Mouse (Mus musculus) skeletal muscle tissue, adult 2 months (tissue): ENCODE measurements at regions not wholly inside any gene's neighbourhood (a gene's known extent, or its start where the extent isn't known, plus 50 kb on each side); places are given as distances from the start of the nearest gene placed in this dataset.

ENCODE experiments used
- DNase-seq: peaks from one replicate; pipeline ENCODE4 v3.0.0-alpha.2; 2012; ENCODE audit warnings: low read depth, low spot score

GRCm38 (mm10) chr14:14596057-14596809 is 105.8 kb upstream of the Slc4a7 start:
- DNase-seq: no peak

GRCm38 (mm10) chr14:14599586-14599985 is 102.5 kb upstream of the Slc4a7 start:
- peak; percentile 12 for DNase-seq

DNA sequence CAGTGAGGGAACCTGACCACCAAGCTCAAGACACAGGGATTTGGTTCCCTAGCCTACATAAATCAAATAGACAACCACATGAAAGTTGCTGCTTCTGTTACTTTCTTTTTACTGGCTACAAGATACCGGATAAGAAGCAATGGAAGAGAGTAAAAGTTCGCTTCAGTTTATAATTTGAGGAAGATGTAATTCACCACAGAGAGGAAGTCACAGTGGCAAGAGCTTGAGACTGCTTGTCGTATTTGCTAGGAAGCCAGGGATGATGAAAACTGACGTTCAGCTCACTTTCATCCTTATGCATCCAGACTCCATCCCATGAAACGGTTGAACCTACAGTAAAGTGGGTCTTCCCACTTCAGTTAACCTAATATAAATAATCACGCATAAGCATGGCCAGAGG is 102.1 kb upstream of the Slc4a7 start:
- no peak for DNase-seq

DNA sequence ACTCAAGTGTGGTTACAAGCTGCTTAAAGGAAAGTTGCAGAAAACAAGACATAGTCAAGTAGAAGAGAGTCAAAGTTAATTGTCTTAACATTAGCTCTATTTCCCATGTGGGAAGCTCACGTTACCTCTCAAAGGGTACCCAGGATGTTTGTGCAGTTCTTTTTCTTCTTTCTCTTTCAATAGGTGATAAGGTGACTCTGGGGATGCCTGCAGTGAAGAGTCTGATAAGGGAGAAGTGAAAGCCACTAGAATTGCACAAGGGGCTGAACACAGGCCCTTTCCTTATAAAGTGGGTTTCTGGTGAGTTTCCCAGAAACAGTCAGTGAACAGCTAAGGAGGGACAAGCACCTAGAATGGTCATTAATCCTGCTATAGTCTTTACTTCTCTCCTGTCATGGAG is 98.6 kb upstream of the Slc4a7 start:
- DNase-seq: no peak

DNA sequence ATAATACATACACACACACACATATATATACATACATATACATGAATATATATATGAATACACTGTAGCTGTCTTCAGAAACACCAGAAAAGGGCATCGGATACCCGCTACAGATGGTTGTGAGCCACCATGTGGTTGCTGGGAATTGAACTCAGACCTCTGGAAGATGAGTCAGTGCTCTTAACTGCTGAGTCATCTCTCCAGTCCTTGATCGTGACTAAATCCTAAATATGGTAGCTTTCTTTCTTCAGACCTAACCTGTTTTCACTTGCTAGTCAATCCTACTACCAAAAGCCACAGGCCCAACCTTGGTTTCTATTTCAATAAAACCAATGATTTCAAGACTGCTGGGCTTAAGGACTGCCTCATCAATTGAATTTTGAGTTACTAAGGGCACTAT is 95.0 kb upstream of the Slc4a7 start:
- DNase-seq: no peak

DNA sequence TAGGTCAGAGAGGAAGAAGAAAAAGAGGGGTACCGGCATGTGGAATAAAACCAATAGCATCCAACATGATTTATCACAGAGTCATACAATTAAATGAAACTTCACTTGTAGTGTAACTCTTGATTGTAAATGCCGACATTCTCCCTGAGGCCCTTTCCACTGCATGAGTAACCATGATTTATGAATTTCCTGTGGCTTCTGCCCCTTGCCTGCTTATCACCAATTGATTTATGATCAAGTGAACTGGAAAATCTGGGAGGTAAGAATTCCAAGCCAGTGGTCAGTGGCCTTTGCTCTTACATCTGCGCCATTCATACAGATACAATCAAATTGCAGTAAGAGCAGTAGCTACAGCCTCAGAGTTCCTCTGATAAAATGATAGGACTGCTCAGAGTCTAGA is 89.8 kb upstream of the Slc4a7 start:
- DNase-seq: no peak

- DNase-seq: no peak
These were observed 81.8 kb upstream of the Slc4a7 start for GRCm38 (mm10) chr14:14620316-14620715.

DNA sequence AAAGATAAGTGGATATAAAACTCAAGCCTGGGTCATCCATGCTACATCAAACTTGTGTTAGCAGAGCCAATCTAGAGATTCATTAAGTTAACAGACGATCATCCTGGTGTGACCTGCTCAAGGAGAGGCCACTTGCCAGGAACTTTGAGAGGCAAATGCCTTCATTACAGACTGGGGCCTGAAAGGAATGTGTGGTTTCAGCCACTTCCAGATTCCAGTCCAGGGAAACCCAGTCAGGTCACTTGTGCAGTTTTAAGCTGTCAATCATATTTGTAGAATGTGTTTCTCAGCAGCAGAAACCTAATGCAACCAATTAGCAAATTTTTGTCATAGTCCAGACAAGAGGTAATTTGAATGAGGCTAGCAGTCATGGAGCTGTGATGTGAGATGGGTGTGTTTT is 73.4 kb upstream of the Slc4a7 start:
- DNase-seq: no peak

DNA sequence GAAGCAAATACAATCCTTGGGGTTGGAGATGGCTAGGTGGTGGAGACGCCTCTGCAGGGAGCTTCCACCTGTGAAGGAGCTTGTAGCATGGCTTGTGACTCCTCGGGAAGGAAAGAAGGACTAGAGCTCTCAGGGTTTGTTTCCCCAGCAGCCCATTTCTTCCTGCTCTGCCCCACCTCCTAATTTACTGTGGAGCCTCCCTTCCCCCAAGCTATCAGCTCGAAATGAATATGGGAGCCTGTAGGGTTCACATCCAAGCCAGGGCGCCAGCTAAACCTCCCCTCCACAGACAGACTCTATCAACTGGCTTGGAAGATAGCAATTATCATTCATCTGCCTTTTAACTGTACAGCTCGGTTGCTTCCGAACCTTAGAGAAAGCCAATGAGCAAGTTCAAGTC is 70.3 kb upstream of the Slc4a7 start:
- no peak for DNase-seq

GRCm38 (mm10) chr14:14632471-14632870 is 69.6 kb upstream of the Slc4a7 start:
- no peak for DNase-seq

GRCm38 (mm10) chr14:14632951-14633931 is 68.8 kb upstream of the Slc4a7 start:
- peak; percentile 32 for DNase-seq

- no peak for DNase-seq
These were observed 68.1 kb upstream of the Slc4a7 start for GRCm38 (mm10) chr14:14634021-14634420.

DNA sequence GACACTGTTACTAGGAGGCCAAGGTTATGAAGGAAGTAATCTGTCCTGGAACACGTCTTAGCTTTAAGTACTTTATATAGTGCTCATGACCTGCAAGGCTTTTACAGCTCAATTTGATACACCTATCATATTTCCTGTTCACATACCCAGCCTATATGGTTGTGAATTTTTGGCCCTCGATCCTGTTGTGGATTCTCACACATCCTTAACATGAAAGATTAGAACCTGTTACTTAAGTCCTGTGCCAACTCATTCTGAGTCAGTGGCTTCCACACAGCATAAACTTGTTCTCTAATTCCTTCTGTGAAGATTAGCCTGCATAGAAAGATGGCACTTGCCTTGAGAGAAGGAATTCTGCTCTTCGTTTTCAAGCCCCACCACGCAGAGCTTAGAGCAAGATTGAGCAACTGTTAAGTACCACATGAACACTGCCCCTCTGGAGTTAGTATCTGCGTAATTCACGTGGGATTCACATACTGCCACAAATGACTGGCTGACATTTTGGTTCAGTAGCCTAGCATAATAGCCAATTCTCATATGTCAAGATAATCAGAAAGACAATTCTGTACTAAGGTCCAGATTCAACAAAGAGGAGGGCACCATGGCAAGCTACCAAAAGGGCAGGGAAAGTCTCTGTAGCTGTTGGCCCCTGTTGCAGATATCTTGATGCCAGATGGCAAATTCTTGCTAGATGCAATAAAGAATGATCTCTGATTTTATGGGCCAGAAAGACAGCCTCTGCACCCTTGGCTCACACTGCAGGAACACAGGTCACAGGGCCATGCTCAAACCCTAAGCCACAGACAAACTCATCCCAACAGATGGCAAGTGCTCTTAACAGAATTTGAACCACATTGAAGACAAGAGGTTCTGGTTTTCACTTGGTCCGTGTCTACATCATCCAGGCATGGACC is 62.7 kb upstream of the Slc4a7 start:
- no peak for DNase-seq

DNA sequence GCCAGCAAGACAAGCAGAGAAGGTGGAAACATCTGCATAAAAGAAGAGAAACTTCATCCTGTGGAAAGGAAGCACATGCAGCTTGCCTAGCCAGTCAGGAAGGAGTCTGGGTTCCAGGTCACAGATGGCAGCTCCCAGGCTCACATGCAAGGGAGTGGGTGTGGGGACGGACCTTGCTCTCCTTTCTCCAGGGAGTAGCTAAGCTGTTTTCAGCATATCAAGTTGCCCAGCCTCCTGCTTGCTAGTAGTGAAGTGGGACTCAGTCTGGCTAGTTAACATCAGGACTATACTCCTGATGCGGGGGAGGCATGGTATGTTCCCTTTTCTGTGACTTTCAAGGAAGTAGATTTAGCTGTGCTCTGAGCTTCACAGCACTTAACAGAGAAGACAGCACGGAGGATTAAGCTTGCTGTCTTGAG is 62.0 kb upstream of the Slc4a7 start:
- DNase-seq: peak; percentile 17

- DNase-seq: no peak
These were observed 61.5 kb upstream of the Slc4a7 start for GRCm38 (mm10) chr14:14640557-14640956.

DNA sequence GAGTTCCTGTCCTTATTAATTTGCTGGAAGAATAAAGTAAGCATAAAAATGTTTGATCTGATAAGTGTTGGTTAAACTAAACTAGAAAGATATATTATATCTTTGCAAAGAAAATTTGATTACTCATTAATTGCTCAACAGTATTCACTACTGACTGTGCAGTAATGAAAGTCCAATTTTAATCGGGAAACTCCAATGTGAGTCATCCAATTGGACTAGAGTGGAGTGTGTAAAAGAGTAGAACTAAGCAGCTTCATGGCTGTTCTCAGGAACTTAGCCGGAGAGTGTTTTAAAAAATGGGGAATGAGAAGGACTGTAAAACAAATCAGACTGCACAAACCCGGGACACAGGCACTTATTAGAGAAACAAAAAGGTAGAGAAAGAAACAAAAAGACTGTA is 58.5 kb upstream of the Slc4a7 start:
- DNase-seq: no peak

GRCm38 (mm10) chr14:14645084-14645483 is 57.0 kb upstream of the Slc4a7 start:
- no peak for DNase-seq
